Mouse (Mus musculus): ENCODE results near the gene Rrp1b. TPM values are rescaled to one million over a fixed set of nuclear protein-coding genes. Genes with fewer than 3 reads are reported as not detected.

Rrp1b gene
- total and polyA plus RNA-seq, 2 experiments = 5.7 to 5.9 TPM

- H3K4me3 ChIP-seq (ENCODE audit: insufficient read depth, low read depth, low read length) = no peak overlapping the region
- peaks cover 4% of the 10 kb centered on the region; the same call in 1 of the 2 replicates for H3K36me3 ChIP-seq (ENCODE audit: control insufficient read depth, insufficient read depth, low read length)
- no peaks in the 10 kb centered on the region for H3K79me2 ChIP-seq (ENCODE audit: control insufficient read depth, insufficient read depth, low read length)
- no peak overlapping the region for H3K27ac ChIP-seq (replicated peaks; ENCODE audit: insufficient read depth, low read depth, low read length)
- no peak overlapping the region for H3K9ac ChIP-seq (ENCODE audit: low read depth, low read length)
- DNase-seq (ENCODE audit: extremely low read depth, low read depth, low spot score) = no peak
- H3K27me3 ChIP-seq (ENCODE audit: control insufficient read depth, insufficient read depth, low read length) = no peaks in the 10 kb centered on the region
- H3K4me1 ChIP-seq (ENCODE audit: control insufficient read depth, insufficient read depth, low read length) = no peaks in the 10 kb centered on the region
- TF ChIP-seq CTCF (IDR thresholded peaks at IDR 0.05; ENCODE audit: low read depth, low read length) = no peak
- TF ChIP-seq POLR2A (IDR thresholded peaks at IDR 0.05; ENCODE audit: extremely low read depth, insufficient read depth, low read length) = no peak
- WGBS = 96% methylated on average over 6 of the region's 6 CpGs
Measured at GRCm38 (mm10) chr17:32050609-32051008, 14.7 kb downstream of the Rrp1b start.

- Histone ChIP-seq H3K9ac (ENCODE audit: low read depth, low read length) (no peak overlapping the region), H3K79me2 (ENCODE audit: control insufficient read depth, insufficient read depth, low read length) (no peaks in the 10 kb centered on the region), H3K4me3 (ENCODE audit: insufficient read depth, low read depth, low read length) (no peak overlapping the region), H3K36me3 (ENCODE audit: control insufficient read depth, insufficient read depth, low read length) (peaks cover 7% of the 10 kb centered on the region), H3K27me3 (ENCODE audit: control insufficient read depth, insufficient read depth, low read length) (no peaks in the 10 kb centered on the region), H3K4me1 (ENCODE audit: control insufficient read depth, insufficient read depth, low read length) (no peaks in the 10 kb centered on the region), H3K27ac (replicated peaks; ENCODE audit: insufficient read depth, low read depth, low read length) (no peak overlapping the region)
- 82% methylated on average over 5 of the region's 5 CpGs for WGBS
- DNase-seq (ENCODE audit: extremely low read depth, low read depth, low spot score) = no peak
- no peak for TF ChIP-seq CTCF (IDR thresholded peaks at IDR 0.05; ENCODE audit: low read depth, low read length)
- TF ChIP-seq POLR2A (IDR thresholded peaks at IDR 0.05; ENCODE audit: extremely low read depth, insufficient read depth, low read length) = no peak
Measured at GRCm38 (mm10) chr17:32052237-32053080, 16.6 kb downstream of the Rrp1b start.

GRCm38 (mm10) chr17:32053677-32054076 lies 17.8 kb downstream of the Rrp1b start:
- H3K9ac ChIP-seq (ENCODE audit: low read depth, low read length) = no peak overlapping the region
- H3K79me2 ChIP-seq (ENCODE audit: control insufficient read depth, insufficient read depth, low read length) = no peaks in the 10 kb centered on the region
- TF ChIP-seq POLR2A (IDR thresholded peaks at IDR 0.05; ENCODE audit: extremely low read depth, insufficient read depth, low read length) = no peak
- no peak for TF ChIP-seq CTCF (IDR thresholded peaks at IDR 0.05; ENCODE audit: low read depth, low read length)
- peaks cover 8% of the 10 kb centered on the region for H3K36me3 ChIP-seq (ENCODE audit: control insufficient read depth, insufficient read depth, low read length)
- H3K4me3 ChIP-seq (ENCODE audit: insufficient read depth, low read depth, low read length) = no peak overlapping the region
- H3K27ac ChIP-seq (replicated peaks; ENCODE audit: insufficient read depth, low read depth, low read length) = no peak overlapping the region
- H3K4me1 ChIP-seq (ENCODE audit: control insufficient read depth, insufficient read depth, low read length) = no peaks in the 10 kb centered on the region
- WGBS = 79% methylated on average over 5 of the region's 5 CpGs
- DNase-seq (ENCODE audit: extremely low read depth, low read depth, low spot score) = no peak
- no peaks in the 10 kb centered on the region for H3K27me3 ChIP-seq (ENCODE audit: control insufficient read depth, insufficient read depth, low read length)

- TF ChIP-seq POLR2A (IDR thresholded peaks at IDR 0.05; ENCODE audit: extremely low read depth, insufficient read depth, low read length) (no peak), CTCF (IDR thresholded peaks at IDR 0.05; ENCODE audit: low read depth, low read length) (no peak)
- WGBS = 98% methylated on average over 2 of the region's 2 CpGs
Measured at GRCm38 (mm10) chr17:32057843-32058242, 21.9 kb downstream of the Rrp1b start.

GRCm38 (mm10) chr17:32059084-32059483 lies 23.2 kb downstream of the Rrp1b start:
- Histone ChIP-seq H3K4me3 (ENCODE audit: insufficient read depth, low read depth, low read length) (no peak overlapping the region), H3K27ac (replicated peaks; ENCODE audit: insufficient read depth, low read depth, low read length) (no peak overlapping the region), H3K9ac (ENCODE audit: low read depth, low read length) (no peak overlapping the region), H3K36me3 (ENCODE audit: control insufficient read depth, insufficient read depth, low read length) (peaks cover 9% of the 10 kb centered on the region; the same call in 1 of the 2 replicates), H3K27me3 (ENCODE audit: control insufficient read depth, insufficient read depth, low read length) (no peaks in the 10 kb centered on the region), H3K79me2 (ENCODE audit: control insufficient read depth, insufficient read depth, low read length) (no peaks in the 10 kb centered on the region), H3K4me1 (ENCODE audit: control insufficient read depth, insufficient read depth, low read length) (no peaks in the 10 kb centered on the region)
- WGBS = 100% methylated on average over 2 of the region's 2 CpGs
- TF ChIP-seq POLR2A (IDR thresholded peaks at IDR 0.05; ENCODE audit: extremely low read depth, insufficient read depth, low read length) (no peak), CTCF (IDR thresholded peaks at IDR 0.05; ENCODE audit: low read depth, low read length) (no peak)
- DNase-seq (ENCODE audit: extremely low read depth, low read depth, low spot score) = no peak

More at GRCm38 (mm10) chr17:32057843-32058242, 21.9 kb downstream of the Rrp1b start:
- Histone ChIP-seq H3K27ac (replicated peaks; ENCODE audit: insufficient read depth, low read depth, low read length) (no peak overlapping the region), H3K36me3 (ENCODE audit: control insufficient read depth, insufficient read depth, low read length) (peaks cover 9% of the 10 kb centered on the region; the same call in 1 of the 2 replicates), H3K9ac (ENCODE audit: low read depth, low read length) (no peak overlapping the region), H3K4me1 (ENCODE audit: control insufficient read depth, insufficient read depth, low read length) (no peaks in the 10 kb centered on the region), H3K27me3 (ENCODE audit: control insufficient read depth, insufficient read depth, low read length) (no peaks in the 10 kb centered on the region), H3K79me2 (ENCODE audit: control insufficient read depth, insufficient read depth, low read length) (no peaks in the 10 kb centered on the region), H3K4me3 (ENCODE audit: insufficient read depth, low read depth, low read length) (no peak overlapping the region)
- no peak for DNase-seq (ENCODE audit: extremely low read depth, low read depth, low spot score)

- no peak for DNase-seq (ENCODE audit: extremely low read depth, low read depth, low spot score)
- H3K4me3 ChIP-seq (ENCODE audit: insufficient read depth, low read depth, low read length) = no peak overlapping the region
- H3K9ac ChIP-seq (ENCODE audit: low read depth, low read length) = no peak overlapping the region
- no peaks in the 10 kb centered on the region for H3K27me3 ChIP-seq (ENCODE audit: control insufficient read depth, insufficient read depth, low read length)
- no peaks in the 10 kb centered on the region for H3K79me2 ChIP-seq (ENCODE audit: control insufficient read depth, insufficient read depth, low read length)
- H3K4me1 ChIP-seq (ENCODE audit: control insufficient read depth, insufficient read depth, low read length) = no peaks in the 10 kb centered on the region
- no peak overlapping the region for H3K27ac ChIP-seq (replicated peaks; ENCODE audit: insufficient read depth, low read depth, low read length)
- H3K36me3 ChIP-seq (ENCODE audit: control insufficient read depth, insufficient read depth, low read length) = peaks cover 9% of the 10 kb centered on the region; the same call in 1 of the 2 replicates
- WGBS = 98% methylated on average over 14 of the region's 14 CpGs
- TF ChIP-seq POLR2A (IDR thresholded peaks at IDR 0.05; ENCODE audit: extremely low read depth, insufficient read depth, low read length) = no peak
- TF ChIP-seq CTCF (IDR thresholded peaks at IDR 0.05; ENCODE audit: low read depth, low read length) = no peak
Measured at GRCm38 (mm10) chr17:32061219-32061618, 25.3 kb downstream of the Rrp1b start.
